Mouse (Mus musculus) heart, embryonic 13.5 days (tissue): ENCODE measurements around the gene Il34. TPM values are rescaled to one million over a fixed set of nuclear protein-coding genes. Genes with fewer than 3 reads are reported as not detected.

Experiments
- ATAC-seq: fragments of 200-750 bp; cut with Nextera tagmentation; 2 replicates; pipeline ENCODE4 v1.8.0; 2017; ENCODE audit warnings: moderate TSS enrichment; ENCODE audit not compliant: insufficient number of reproducible peaks, low FRiP score, low TSS enrichment; ENCODE audit errors: extremely low read depth
- H3K27ac ChIP-seq: fragments of 300-500 bp; sonication (generic); replicated peaks from 2 replicates; pipeline ENCODE4 v1.5.1; 2015; ENCODE audit warnings: moderate library complexity, mild to moderate bottlenecking, inconsistent platforms
- H3K27me3 ChIP-seq: fragments of 300-500 bp; sonication (generic); replicated peaks from 2 replicates; pipeline ENCODE4 v1.6.1; 2015; ENCODE audit warnings: mild to moderate bottlenecking, inconsistent platforms
- H3K36me3 ChIP-seq: fragments of 300-500 bp; sonication (generic); 2 replicates; pipeline ENCODE4 v1.6.1; 2015; ENCODE audit warnings: mild to moderate bottlenecking, inconsistent platforms
- H3K4me1 ChIP-seq: fragments of 300-500 bp; sonication (generic); 2 replicates; pipeline ENCODE4 v1.6.1; 2015; ENCODE audit warnings: inconsistent platforms
- H3K4me2 ChIP-seq: fragments of 300-500 bp; sonication (generic); 2 replicates; pipeline ENCODE4 v1.6.1; 2015; ENCODE audit warnings: inconsistent platforms, mild to moderate bottlenecking, moderate library complexity
- H3K4me3 ChIP-seq: fragments of 300-500 bp; sonication (generic); 2 replicates; pipeline ENCODE4 v1.5.1; 2015; ENCODE audit warnings: moderate library complexity, mild to moderate bottlenecking, inconsistent platforms
- H3K9ac ChIP-seq: fragments of 300-500 bp; sonication (generic); 2 replicates; pipeline ENCODE4 v1.6.1; 2015; ENCODE audit warnings: inconsistent platforms, mild to moderate bottlenecking, moderate library complexity
- H3K9me3 ChIP-seq: fragments of 300-500 bp; sonication (generic); 2 replicates; pipeline ENCODE4 v1.6.1; 2016; ENCODE audit warnings: inconsistent platforms
- WGBS: fragments of 180-500 bp; shearing (Covaris S2); methylation state at CpG from one replicate; pipeline ENCODE4 v1.1.7; 2015; ENCODE audit warnings: mixed read lengths; 5-methylcytosine and 5-hydroxymethylcytosine counted together
- polyA plus RNA-seq: library from polyadenylated mRNA; unstranded; fragments of >200 nt; fragmentation: Nextera tagmentation; extraction: Ambion mirVana; gene quantifications from 2 replicates; pipeline ENCODE4 v1.2.1, GENCODE M21; 2015

The Il34 gene
- polyA plus RNA-seq, 1 experiment from 2014 or later = 0.17 TPM

GRCm38 (mm10) chr8:110824861-110825260, 19.1 kb upstream of the Il34 start:
- no peaks in the 10 kb centered on the region for H3K9me3 ChIP-seq
- no peak overlapping the region for H3K9ac ChIP-seq
- H3K27ac ChIP-seq = no peak overlapping the region
- H3K4me1 ChIP-seq = no peaks in the 10 kb centered on the region
- H3K27me3 ChIP-seq = no peaks in the 10 kb centered on the region
- 73% methylated on average over 1 of the region's 1 CpGs for WGBS
- ATAC-seq = no peak
- no peak overlapping the region for H3K4me3 ChIP-seq
- peaks cover 100% of the 10 kb centered on the region for H3K36me3 ChIP-seq
- no peak overlapping the region for H3K4me2 ChIP-seq

GRCm38 (mm10) chr8:110821960-110822359, 16.2 kb upstream of the Il34 start:
- Histone ChIP-seq H3K27me3 (no peaks in the 10 kb centered on the region), H3K4me3 (no peak overlapping the region), H3K27ac (no peak overlapping the region), H3K36me3 (peaks cover 100% of the 10 kb centered on the region), H3K4me2 (no peak overlapping the region), H3K9ac (no peak overlapping the region), H3K4me1 (peaks cover 5% of the 10 kb centered on the region; the same call in 1 of the 2 replicates), H3K9me3 (no peaks in the 10 kb centered on the region)
- no peak for ATAC-seq
- whole genome bisulfite sequencing = 82% methylated on average over 3 of the region's 3 CpGs

DNA sequence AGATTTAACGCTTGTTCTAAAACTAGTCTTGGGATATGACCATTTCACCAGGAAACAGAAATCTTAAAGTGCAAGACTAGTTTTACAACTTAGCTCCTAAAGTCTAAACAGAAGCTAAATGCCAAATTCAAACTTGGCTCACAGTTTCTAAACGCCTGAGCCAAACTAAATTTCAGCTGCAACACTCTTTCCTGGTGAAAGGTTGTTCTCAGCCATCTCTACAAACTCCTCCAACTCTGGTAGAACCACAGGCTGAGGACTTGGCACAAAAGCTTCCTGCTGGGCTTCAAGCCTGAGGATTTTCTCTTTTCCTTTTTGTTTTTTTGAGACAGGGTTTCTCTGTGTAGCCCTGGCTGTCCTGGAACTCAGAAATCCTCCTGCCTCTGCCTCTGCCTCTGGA, 14.5 kb upstream of the Il34 start:
- Histone ChIP-seq H3K9me3 (no peaks in the 10 kb centered on the region), H3K36me3 (peaks cover 100% of the 10 kb centered on the region), H3K4me1 (peaks cover 11% of the 10 kb centered on the region), H3K27ac (no peak overlapping the region), H3K4me2 (no peak overlapping the region), H3K4me3 (no peak overlapping the region), H3K27me3 (no peaks in the 10 kb centered on the region), H3K9ac (no peak overlapping the region)
- WGBS = 87% methylated on average over 2 of the region's 2 CpGs
- no peak for ATAC-seq

DNA sequence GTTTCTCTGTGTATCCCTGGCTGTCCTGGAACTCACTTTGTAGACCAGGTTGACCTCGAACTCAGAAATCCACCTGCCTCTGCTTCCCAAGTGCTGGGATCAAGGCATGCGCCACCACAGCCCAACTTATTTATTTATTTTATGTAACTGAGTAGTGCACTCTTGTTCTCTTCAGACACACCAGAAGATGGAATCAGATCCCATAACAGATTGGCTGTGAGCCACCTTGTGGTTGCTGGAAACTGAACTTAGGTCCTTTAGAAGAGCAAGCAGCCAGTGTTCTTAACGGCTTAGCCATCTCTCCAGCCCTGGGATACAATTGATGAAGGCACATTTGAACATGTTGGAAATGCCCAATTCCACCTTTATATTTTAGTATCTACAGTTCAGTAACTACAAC, 12.9 kb upstream of the Il34 start:
- WGBS = 87% methylated on average over 3 of the region's 3 CpGs
- Histone ChIP-seq H3K9me3 (no peaks in the 10 kb centered on the region), H3K4me3 (no peak overlapping the region), H3K27ac (no peak overlapping the region), H3K9ac (no peak overlapping the region), H3K27me3 (no peaks in the 10 kb centered on the region), H3K4me1 (peaks cover 11% of the 10 kb centered on the region), H3K36me3 (peaks cover 100% of the 10 kb centered on the region), H3K4me2 (no peak overlapping the region)
- no peak for ATAC-seq

GRCm38 (mm10) chr8:110816990-110817389, 11.3 kb upstream of the Il34 start:
- WGBS = 95% methylated on average over 1 of the region's 1 CpGs
- no peak for ATAC-seq
- H3K4me2 ChIP-seq = no peak overlapping the region
- no peaks in the 10 kb centered on the region for H3K27me3 ChIP-seq
- peaks cover 11% of the 10 kb centered on the region for H3K4me1 ChIP-seq
- H3K9me3 ChIP-seq = no peaks in the 10 kb centered on the region
- no peak overlapping the region for H3K4me3 ChIP-seq
- H3K9ac ChIP-seq = no peak overlapping the region
- 0 out of 2 replicates have a peak overlapping the region, but pooled peaks have one; percentile 42 for H3K27ac ChIP-seq
- H3K36me3 ChIP-seq = peaks cover 100% of the 10 kb centered on the region

- WGBS = 74% methylated on average over 3 of the region's 3 CpGs
- no peak for ATAC-seq
- Histone ChIP-seq H3K9me3 (no peaks in the 10 kb centered on the region), H3K4me2 (no peak overlapping the region), H3K36me3 (peaks cover 100% of the 10 kb centered on the region), H3K27me3 (no peaks in the 10 kb centered on the region), H3K4me3 (no peak overlapping the region), H3K4me1 (peaks cover 16% of the 10 kb centered on the region), H3K27ac (no peak overlapping the region), H3K9ac (no peak overlapping the region)
Observed at GRCm38 (mm10) chr8:110815308-110815707, 9.6 kb upstream of the Il34 start.

GRCm38 (mm10) chr8:110813081-110813812, 7.5 kb upstream of the Il34 start:
- H3K9me3 ChIP-seq = no peaks in the 10 kb centered on the region
- peaks cover 94% of the 10 kb centered on the region for H3K36me3 ChIP-seq
- peaks cover 37% of the 10 kb centered on the region for H3K4me1 ChIP-seq
- no peak overlapping the region for H3K4me2 ChIP-seq
- H3K27ac ChIP-seq = no peak overlapping the region
- no peak for ATAC-seq
- H3K4me3 ChIP-seq = no peak overlapping the region
- H3K27me3 ChIP-seq = no peaks in the 10 kb centered on the region
- no peak overlapping the region for H3K9ac ChIP-seq
- WGBS = 89% methylated on average over 7 of the region's 7 CpGs

GRCm38 (mm10) chr8:110812349-110813080, 6.8 kb upstream of the Il34 start:
- no peak for ATAC-seq
- H3K9ac ChIP-seq = no peak overlapping the region
- H3K27me3 ChIP-seq = no peaks in the 10 kb centered on the region
- H3K4me3 ChIP-seq = no peak overlapping the region
- H3K9me3 ChIP-seq = no peaks in the 10 kb centered on the region
- peaks cover 87% of the 10 kb centered on the region for H3K36me3 ChIP-seq
- WGBS = 93% methylated on average over 7 of the region's 7 CpGs
- peaks cover 38% of the 10 kb centered on the region for H3K4me1 ChIP-seq
- H3K27ac ChIP-seq = no peak overlapping the region
- H3K4me2 ChIP-seq = no peak overlapping the region

DNA sequence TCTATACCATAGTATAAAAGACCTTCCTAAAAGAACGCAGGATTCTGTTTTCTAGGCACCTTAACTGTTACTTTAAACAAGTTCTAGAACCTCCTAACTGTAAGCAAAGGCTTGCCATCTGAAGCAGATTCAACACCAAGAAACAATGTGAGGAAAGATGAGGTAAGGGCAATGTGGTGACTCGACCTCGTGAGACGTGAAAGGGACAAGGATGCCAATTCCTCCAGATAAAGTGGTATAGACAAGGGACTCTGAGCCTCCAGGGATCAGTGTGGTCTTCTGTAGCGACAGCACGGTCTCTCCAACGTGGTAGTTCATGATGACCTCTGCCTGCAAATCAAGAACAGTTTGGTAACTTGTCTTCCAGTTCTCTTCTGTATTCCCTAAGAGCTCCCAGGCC, 6.1 kb upstream of the Il34 start:
- Histone ChIP-seq H3K9me3 (no peaks in the 10 kb centered on the region), H3K36me3 (peaks cover 80% of the 10 kb centered on the region), H3K4me3 (no peak overlapping the region), H3K4me2 (no peak overlapping the region), H3K4me1 (peaks cover 35% of the 10 kb centered on the region), H3K27me3 (no peaks in the 10 kb centered on the region), H3K27ac (no peak overlapping the region), H3K9ac (no peak overlapping the region)
- 78% methylated on average over 7 of the region's 7 CpGs for WGBS
- ATAC-seq = no peak

- Histone ChIP-seq H3K27me3 (no peaks in the 10 kb centered on the region), H3K4me3 (no peak overlapping the region), H3K4me1 (peaks cover 33% of the 10 kb centered on the region), H3K27ac (no peak overlapping the region), H3K9me3 (no peaks in the 10 kb centered on the region), H3K4me2 (no peak overlapping the region), H3K36me3 (peaks cover 73% of the 10 kb centered on the region), H3K9ac (no peak overlapping the region)
- no peak for ATAC-seq
- 90% methylated on average over 3 of the region's 3 CpGs for WGBS
Observed at GRCm38 (mm10) chr8:110811116-110811515, 5.4 kb upstream of the Il34 start.

GRCm38 (mm10) chr8:110810481-110811065, 4.8 kb upstream of the Il34 start:
- peaks cover 32% of the 10 kb centered on the region for H3K4me1 ChIP-seq
- WGBS = 89% methylated on average over 7 of the region's 7 CpGs
- no peaks in the 10 kb centered on the region for H3K9me3 ChIP-seq
- H3K36me3 ChIP-seq = peaks cover 67% of the 10 kb centered on the region
- no peak overlapping the region for H3K4me3 ChIP-seq
- no peak overlapping the region for H3K9ac ChIP-seq
- ATAC-seq = no peak
- H3K27me3 ChIP-seq = no peaks in the 10 kb centered on the region
- H3K27ac ChIP-seq = peak overlapping the region; percentile 38
- H3K4me2 ChIP-seq = no peak overlapping the region
